Mouse (Mus musculus) hindbrain, embryonic 10.5 days (tissue): ENCODE measurements at regions not wholly inside any gene's neighbourhood (a gene's known extent, or its start where the extent isn't known, plus 50 kb on each side); places are given as distances from the start of the nearest gene placed in this dataset.
"Not testable (repeated sequence)": the region's sequence is repeated elsewhere in the genome, so short reads cannot be mapped to it uniquely, and the experiment has no call there.

ENCODE experiments used
- DNase-seq: peaks from one replicate; pipeline ENCODE4 v3.0.0-alpha.2; 2017; ENCODE audit warnings: low spot score
- H3K27ac ChIP-seq: fragments of 300-500 bp; sonication (generic); 2 replicates; pipeline ENCODE4 v1.5.1; 2016; ENCODE audit warnings: mild to moderate bottlenecking, moderate library complexity
- H3K27me3 ChIP-seq: fragments of 300-500 bp; sonication (generic); 2 replicates; pipeline ENCODE4 v1.6.1; 2016; ENCODE audit warnings: mild to moderate bottlenecking; ENCODE audit not compliant: poor library complexity, insufficient read depth, severe bottlenecking
- H3K36me3 ChIP-seq: fragments of 300-500 bp; sonication (generic); 2 replicates; pipeline ENCODE4 v1.6.1; 2016; ENCODE audit warnings: mild to moderate bottlenecking, moderate library complexity
- H3K4me1 ChIP-seq: fragments of 300-500 bp; sonication (generic); replicated peaks from 2 replicates; pipeline ENCODE4 v1.6.1; 2016; ENCODE audit warnings: mild to moderate bottlenecking
- H3K4me3 ChIP-seq: fragments of 300-500 bp; sonication (generic); 2 replicates; pipeline ENCODE4 v1.5.1; 2016; ENCODE audit warnings: mild to moderate bottlenecking, moderate library complexity
- H3K9me3 ChIP-seq: fragments of 300-500 bp; sonication (generic); 2 replicates; pipeline ENCODE4 v1.6.1; 2016; ENCODE audit warnings: mild to moderate bottlenecking, moderate library complexity
- WGBS: fragments of 180-500 bp; shearing (Covaris S2); methylation state at CpG from one replicate; pipeline ENCODE4 v1.1.7; 2016; 5-methylcytosine and 5-hydroxymethylcytosine counted together

GRCm38 (mm10) chr11:23079936-23080794 is 72.8 kb downstream of the Fam161a start:
- Histone ChIP-seq H3K27me3 (no peaks in the 10 kb centered on the region), H3K4me3 (no peak overlapping the region), H3K36me3 (no peaks in the 10 kb centered on the region), H3K9me3 (no peaks in the 10 kb centered on the region), H3K27ac (no peak overlapping the region), H3K4me1 (peaks cover 10% of the 10 kb centered on the region; the same call in 1 of the 2 replicates)
- 57% methylated on average over 3 of the region's 3 CpGs for WGBS
- DNase-seq = no peak

- Histone ChIP-seq H3K4me1 (peaks cover 10% of the 10 kb centered on the region; the same call in 1 of the 2 replicates), H3K27me3 (no peaks in the 10 kb centered on the region), H3K27ac (no peak overlapping the region), H3K36me3 (no peaks in the 10 kb centered on the region), H3K4me3 (no peak overlapping the region), H3K9me3 (no peaks in the 10 kb centered on the region)
- no peak for DNase-seq
- 65% methylated on average over 4 of the region's 4 CpGs for WGBS
These were observed 74.3 kb downstream of the Fam161a start for GRCm38 (mm10) chr11:23081616-23082015.

- H3K9me3 ChIP-seq, H3K36me3 ChIP-seq, H3K27me3 ChIP-seq, DNase-seq, H3K4me3 ChIP-seq, H3K27ac ChIP-seq: not testable (repeated sequence)
- H3K4me1 ChIP-seq = peaks cover 10% of the 10 kb centered on the region; the same call in 1 of the 2 replicates
- 83% methylated on average over 2 of the region's 2 CpGs for WGBS
These were observed 76.5 kb downstream of the Fam161a start for GRCm38 (mm10) chr11:23083811-23084210.

- no peak overlapping the region for H3K27ac ChIP-seq
- 0 out of 2 replicates have a peak, but pooled peaks cover 3% of the 10 kb centered on the region for H3K9me3 ChIP-seq
- no peaks in the 10 kb centered on the region for H3K36me3 ChIP-seq
- DNase-seq = no peak
- 86% methylated on average over 5 of the region's 5 CpGs for WGBS
- H3K27me3 ChIP-seq = no peaks in the 10 kb centered on the region
- no peak overlapping the region for H3K4me3 ChIP-seq
- no peaks in the 10 kb centered on the region for H3K4me1 ChIP-seq
These were observed 88.0 kb downstream of the Fam161a start for GRCm38 (mm10) chr11:23095287-23095686.

- WGBS = 48% methylated on average over 1 of the region's 1 CpGs
These were observed 88.4 kb downstream of the Fam161a start for GRCm38 (mm10) chr11:23095723-23096122.

GRCm38 (mm10) chr11:23096451-23097222 is 89.3 kb downstream of the Fam161a start:
- Histone ChIP-seq H3K4me3 (no peak overlapping the region), H3K9me3 (0 out of 2 replicates have a peak, but pooled peaks cover 3% of the 10 kb centered on the region)
- WGBS = 71% methylated on average over 2 of the region's 2 CpGs

More at GRCm38 (mm10) chr11:23095723-23096122, 88.4 kb downstream of the Fam161a start:
- not testable (repeated sequence) for H3K27ac ChIP-seq, H3K4me3 ChIP-seq, H3K36me3 ChIP-seq, DNase-seq, H3K9me3 ChIP-seq, H3K27me3 ChIP-seq, H3K4me1 ChIP-seq

GRCm38 (mm10) chr11:23097223-23097490 is 89.8 kb downstream of the Fam161a start:
- Histone ChIP-seq H3K4me3 (no peak overlapping the region), H3K36me3 (no peaks in the 10 kb centered on the region), H3K27me3 (no peaks in the 10 kb centered on the region), H3K4me1 (no peaks in the 10 kb centered on the region), H3K9me3 (0 out of 2 replicates have a peak, but pooled peaks cover 3% of the 10 kb centered on the region), H3K27ac (no peak overlapping the region)
- no peak for DNase-seq
- 77% methylated on average over 2 of the region's 2 CpGs for WGBS

More at GRCm38 (mm10) chr11:23096451-23097222, 89.3 kb downstream of the Fam161a start:
- Histone ChIP-seq H3K4me1 (no peaks in the 10 kb centered on the region), H3K27me3 (no peaks in the 10 kb centered on the region), H3K36me3 (no peaks in the 10 kb centered on the region), H3K27ac (no peak overlapping the region)
- no peak for DNase-seq

GRCm38 (mm10) chr11:23114636-23115035 is 107.3 kb downstream of the Fam161a start:
- H3K4me1 ChIP-seq = no peaks in the 10 kb centered on the region
- no peak overlapping the region for H3K27ac ChIP-seq
- WGBS = 84% methylated on average over 9 of the region's 9 CpGs
- H3K27me3 ChIP-seq = no peaks in the 10 kb centered on the region
- no peak for DNase-seq
- no peaks in the 10 kb centered on the region for H3K36me3 ChIP-seq
- no peak overlapping the region for H3K4me3 ChIP-seq
- peaks cover 20% of the 10 kb centered on the region for H3K9me3 ChIP-seq

GRCm38 (mm10) chr11:23120533-23121210 is 113.3 kb downstream of the Fam161a start:
- H3K27me3 ChIP-seq = no peaks in the 10 kb centered on the region
- H3K9me3 ChIP-seq = no peaks in the 10 kb centered on the region
- no peak overlapping the region for H3K27ac ChIP-seq
- no peaks in the 10 kb centered on the region for H3K36me3 ChIP-seq
- H3K4me1 ChIP-seq = peaks cover 9% of the 10 kb centered on the region
- WGBS = 89% methylated on average over 11 of the region's 11 CpGs
- H3K4me3 ChIP-seq = no peak overlapping the region
- DNase-seq = no peak

GRCm38 (mm10) chr11:23124198-23124951 is 117.0 kb downstream of the Fam161a start:
- peak; percentile 76 for DNase-seq
- no peaks in the 10 kb centered on the region for H3K36me3 ChIP-seq
- H3K9me3 ChIP-seq = no peaks in the 10 kb centered on the region
- 3% methylated on average over 25 of the region's 25 CpGs for WGBS
- H3K4me3 ChIP-seq = peak overlapping the region; percentile 48
- no peak overlapping the region for H3K27ac ChIP-seq
- no peaks in the 10 kb centered on the region for H3K27me3 ChIP-seq
- H3K4me1 ChIP-seq = peaks cover 9% of the 10 kb centered on the region

GRCm38 (mm10) chr11:23131122-23131521 is 123.8 kb downstream of the Fam161a start:
- Histone ChIP-seq H3K27ac (no peak overlapping the region), H3K9me3 (no peaks in the 10 kb centered on the region), H3K27me3 (no peaks in the 10 kb centered on the region), H3K4me3 (no peak overlapping the region), H3K4me1 (no peaks in the 10 kb centered on the region), H3K36me3 (no peaks in the 10 kb centered on the region)
- DNase-seq = no peak
- WGBS = 55% methylated on average over 1 of the region's 1 CpGs

GRCm38 (mm10) chr11:23131632-23132031 is 124.2 kb upstream of the Xpo1 start:
- H3K27me3 ChIP-seq = no peaks in the 10 kb centered on the region
- H3K4me1 ChIP-seq = no peaks in the 10 kb centered on the region
- H3K4me3 ChIP-seq = no peak overlapping the region
- no peaks in the 10 kb centered on the region for H3K9me3 ChIP-seq
- WGBS = 78% methylated on average over 1 of the region's 1 CpGs
- no peak for DNase-seq
- no peak overlapping the region for H3K27ac ChIP-seq
- no peaks in the 10 kb centered on the region for H3K36me3 ChIP-seq
